Mouse (Mus musculus) limb, embryonic 11.5 days (tissue): ENCODE measurements at regions not wholly inside any gene's neighbourhood (a gene's known extent, or its start where the extent isn't known, plus 50 kb on each side); places are given as distances from the start of the nearest gene placed in this dataset.

Source experiments
- ATAC-seq: fragments of 200-750 bp; cut with Nextera tagmentation; 2 replicates; pipeline ENCODE4 v1.8.0; 2017; ENCODE audit warnings: low read depth; ENCODE audit not compliant: insufficient number of reproducible peaks, low FRiP score, low TSS enrichment
- DNase-seq: peaks from one replicate; pipeline ENCODE4 v3.0.0-alpha.2; 2015; ENCODE audit warnings: low spot score
- H3K27ac ChIP-seq: fragments of 300-500 bp; sonication (generic); replicated peaks from 2 replicates; pipeline ENCODE4 v1.5.1; 2014; ENCODE audit warnings: low read depth, mild to moderate bottlenecking, low read length
- H3K27me3 ChIP-seq: fragments of 300-500 bp; sonication (generic); 2 replicates; pipeline ENCODE4 v1.6.1; 2014; ENCODE audit warnings: mild to moderate bottlenecking, low read length, mixed read lengths; ENCODE audit not compliant: control insufficient read depth, insufficient read depth
- H3K36me3 ChIP-seq: fragments of 300-500 bp; sonication (generic); 2 replicates; pipeline ENCODE4 v1.6.1; 2014; ENCODE audit warnings: mild to moderate bottlenecking, low read length, moderate library complexity, mixed read lengths; ENCODE audit not compliant: control insufficient read depth, insufficient read depth
- H3K4me1 ChIP-seq: fragments of 300-500 bp; sonication (generic); 2 replicates; pipeline ENCODE4 v1.6.1; 2014; ENCODE audit warnings: low read length, mixed read lengths; ENCODE audit not compliant: control insufficient read depth, insufficient read depth
- H3K4me2 ChIP-seq: fragments of 300-500 bp; sonication (generic); 2 replicates; pipeline ENCODE4 v1.6.1; 2014; ENCODE audit warnings: low read depth, mild to moderate bottlenecking, moderate library complexity; ENCODE audit not compliant: severe bottlenecking
- H3K4me3 ChIP-seq: fragments of 300-500 bp; sonication (generic); 2 replicates; pipeline ENCODE4 v1.5.1; 2014; ENCODE audit warnings: low read depth, low read length
- H3K9ac ChIP-seq: fragments of 300-500 bp; sonication (generic); 2 replicates; pipeline ENCODE4 v1.6.1; 2014; ENCODE audit warnings: mild to moderate bottlenecking, low read length
- H3K9me3 ChIP-seq: fragments of 300-500 bp; sonication (generic); 2 replicates; pipeline ENCODE4 v1.6.1; 2016; ENCODE audit warnings: low read length; ENCODE audit not compliant: control insufficient read depth
- WGBS: fragments of 180-500 bp; shearing (Covaris S2); extraction: QIAGEN DNeasy Blood & Tissue Kit; methylation state at CpG from one replicate; pipeline ENCODE4 v1.1.7; 2014; 5-methylcytosine and 5-hydroxymethylcytosine counted together

GRCm38 (mm10) chr12:77534079-77534478, 296.2 kb downstream of the Fut8 start:
- no peak overlapping the region for H3K27ac ChIP-seq
- H3K4me2 ChIP-seq: no peak overlapping the region
- WGBS: 74% methylated on average over 3 of the region's 3 CpGs
- no peak overlapping the region for H3K9ac ChIP-seq
- H3K4me3 ChIP-seq: no peak overlapping the region
- no peaks in the 10 kb centered on the region for H3K27me3 ChIP-seq
- H3K4me1 ChIP-seq: no peaks in the 10 kb centered on the region
- H3K9me3 ChIP-seq: no peaks in the 10 kb centered on the region
- no peak for DNase-seq
- ATAC-seq: no peak
- no peaks in the 10 kb centered on the region for H3K36me3 ChIP-seq

- 68% methylated on average over 3 of the region's 3 CpGs for WGBS
- peaks cover 3% of the 10 kb centered on the region; the same call in 1 of the 2 replicates for H3K4me1 ChIP-seq
- no peak for DNase-seq
- H3K9ac ChIP-seq: no peak overlapping the region
- no peaks in the 10 kb centered on the region for H3K27me3 ChIP-seq
- H3K4me3 ChIP-seq: no peak overlapping the region
- no peak overlapping the region for H3K27ac ChIP-seq
- ATAC-seq: no peak
- no peak overlapping the region for H3K4me2 ChIP-seq
- H3K36me3 ChIP-seq: no peaks in the 10 kb centered on the region
- H3K9me3 ChIP-seq: no peaks in the 10 kb centered on the region
Measured at GRCm38 (mm10) chr12:77535147-77535546, 297.2 kb downstream of the Fut8 start.

- no peak for DNase-seq
- Histone ChIP-seq H3K27me3 (no peaks in the 10 kb centered on the region), H3K4me2 (no peak overlapping the region), H3K36me3 (no peaks in the 10 kb centered on the region), H3K9me3 (no peaks in the 10 kb centered on the region), H3K27ac (no peak overlapping the region), H3K9ac (no peak overlapping the region), H3K4me3 (no peak overlapping the region), H3K4me1 (peaks cover 3% of the 10 kb centered on the region; the same call in 1 of the 2 replicates)
- WGBS: 90% methylated on average over 8 of the region's 8 CpGs
- ATAC-seq: no peak
Measured at GRCm38 (mm10) chr12:77537139-77537848, 299.4 kb downstream of the Fut8 start.

GRCm38 (mm10) chr12:77539661-77540431, 301.9 kb downstream of the Fut8 start:
- no peak overlapping the region for H3K4me3 ChIP-seq
- no peak for DNase-seq
- H3K4me1 ChIP-seq: peaks cover 3% of the 10 kb centered on the region; the same call in 1 of the 2 replicates
- H3K4me2 ChIP-seq: no peak overlapping the region
- WGBS: 80% methylated on average over 10 of the region's 10 CpGs
- no peaks in the 10 kb centered on the region for H3K36me3 ChIP-seq
- ATAC-seq: 0 out of 2 replicates have a peak, but pooled peaks have one; percentile 51
- no peak overlapping the region for H3K27ac ChIP-seq
- no peaks in the 10 kb centered on the region for H3K9me3 ChIP-seq
- H3K27me3 ChIP-seq: no peaks in the 10 kb centered on the region
- H3K9ac ChIP-seq: no peak overlapping the region

DNA sequence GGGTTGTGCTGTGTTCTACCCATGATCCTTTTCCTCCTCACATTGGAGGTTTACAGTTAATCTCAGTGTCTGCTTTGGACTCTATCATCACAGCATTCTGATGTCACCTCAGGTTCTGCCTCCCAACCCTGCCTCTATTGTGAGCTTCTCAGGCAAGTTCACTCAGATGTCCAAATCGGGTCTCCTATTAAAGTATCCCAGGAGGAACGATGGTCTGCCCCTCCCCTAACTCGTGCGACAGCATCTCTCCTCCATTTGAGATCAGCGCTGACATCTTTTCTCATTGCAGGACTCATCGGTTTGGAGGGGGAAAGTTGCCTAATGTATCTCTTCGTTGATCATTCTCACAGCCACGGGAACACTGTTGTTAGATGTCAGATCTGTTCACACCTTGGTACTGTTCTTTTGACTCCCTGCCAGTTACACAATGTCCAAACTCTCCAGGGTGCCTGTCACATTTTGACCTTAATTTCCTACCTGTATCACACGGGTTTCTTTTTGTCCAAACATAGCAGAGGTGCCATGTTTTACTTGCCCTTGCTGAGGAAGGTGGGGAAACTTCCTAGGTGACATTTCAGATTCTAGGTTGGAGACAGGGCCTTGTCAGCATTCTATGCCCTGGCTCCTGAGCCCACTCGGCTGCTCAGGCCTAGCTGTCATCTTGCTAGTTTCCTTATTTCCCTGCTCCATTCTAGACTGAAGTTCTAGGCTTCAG, 303.3 kb downstream of the Fut8 start:
- no peak for ATAC-seq
- H3K27me3 ChIP-seq: no peaks in the 10 kb centered on the region
- H3K9ac ChIP-seq: no peak overlapping the region
- no peaks in the 10 kb centered on the region for H3K36me3 ChIP-seq
- no peak overlapping the region for H3K27ac ChIP-seq
- DNase-seq: no peak
- no peak overlapping the region for H3K4me2 ChIP-seq
- H3K9me3 ChIP-seq: no peaks in the 10 kb centered on the region
- H3K4me1 ChIP-seq: peaks cover 3% of the 10 kb centered on the region; the same call in 1 of the 2 replicates
- no peak overlapping the region for H3K4me3 ChIP-seq
- 86% methylated on average over 10 of the region's 10 CpGs for WGBS

GRCm38 (mm10) chr12:77541826-77542225, 303.9 kb downstream of the Fut8 start:
- Histone ChIP-seq H3K27me3 (no peaks in the 10 kb centered on the region), H3K27ac (no peak overlapping the region), H3K9ac (no peak overlapping the region), H3K36me3 (no peaks in the 10 kb centered on the region), H3K4me1 (peaks cover 3% of the 10 kb centered on the region; the same call in 1 of the 2 replicates), H3K4me2 (no peak overlapping the region), H3K4me3 (no peak overlapping the region), H3K9me3 (no peaks in the 10 kb centered on the region)
- WGBS: 87% methylated on average over 4 of the region's 4 CpGs
- no peak for ATAC-seq
- no peak for DNase-seq

- no peak overlapping the region for H3K9ac ChIP-seq
- ATAC-seq: no peak
- no peaks in the 10 kb centered on the region for H3K36me3 ChIP-seq
- no peak overlapping the region for H3K27ac ChIP-seq
- H3K27me3 ChIP-seq: no peaks in the 10 kb centered on the region
- H3K9me3 ChIP-seq: no peaks in the 10 kb centered on the region
- H3K4me3 ChIP-seq: no peak overlapping the region
- WGBS: 87% methylated on average over 6 of the region's 6 CpGs
- H3K4me1 ChIP-seq: peaks cover 3% of the 10 kb centered on the region; the same call in 1 of the 2 replicates
- DNase-seq: no peak
- H3K4me2 ChIP-seq: no peak overlapping the region
Measured at GRCm38 (mm10) chr12:77543651-77544050, 305.7 kb downstream of the Fut8 start.

DNA sequence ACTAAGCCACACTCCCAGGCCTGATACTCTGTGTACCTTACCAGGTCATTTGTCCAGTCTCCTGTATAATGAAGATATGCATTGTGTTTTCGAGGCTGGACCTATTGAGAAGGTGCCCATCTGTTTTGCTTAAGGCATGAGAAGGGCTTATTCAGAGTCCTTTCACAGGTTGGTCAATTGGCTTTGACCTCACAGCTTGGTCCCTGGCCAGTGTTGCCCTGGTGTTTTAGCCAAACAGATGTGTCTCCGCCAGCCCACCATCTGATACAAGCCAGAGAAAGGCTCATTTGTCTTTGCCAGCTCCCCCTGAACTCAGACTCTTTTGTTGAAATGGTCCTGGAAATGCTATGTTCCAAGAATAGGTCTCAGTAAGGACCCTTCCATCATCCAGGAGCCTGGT, 308.2 kb downstream of the Fut8 start:
- Histone ChIP-seq H3K4me2 (no peak overlapping the region), H3K4me1 (no peaks in the 10 kb centered on the region), H3K4me3 (no peak overlapping the region), H3K27ac (no peak overlapping the region), H3K9ac (no peak overlapping the region), H3K27me3 (no peaks in the 10 kb centered on the region), H3K9me3 (no peaks in the 10 kb centered on the region), H3K36me3 (no peaks in the 10 kb centered on the region)
- ATAC-seq (no peak), DNase-seq (no peak)
- WGBS: 73% methylated on average over 2 of the region's 2 CpGs
